Mouse (Mus musculus): ENCODE measurements around the gene Zfp385b. TPM values are rescaled to one million over a fixed set of nuclear protein-coding genes. Genes with fewer than 3 reads are reported as not detected.
A peak's percentile ranks its signal among the peaks of the same experiment; 100 is the strongest.

The Zfp385b gene
- polyA plus RNA-seq (2012; ENCODE audit: insufficient read depth, insufficient read length, missing spikeins) = not detected in 2 replicates

DNA sequence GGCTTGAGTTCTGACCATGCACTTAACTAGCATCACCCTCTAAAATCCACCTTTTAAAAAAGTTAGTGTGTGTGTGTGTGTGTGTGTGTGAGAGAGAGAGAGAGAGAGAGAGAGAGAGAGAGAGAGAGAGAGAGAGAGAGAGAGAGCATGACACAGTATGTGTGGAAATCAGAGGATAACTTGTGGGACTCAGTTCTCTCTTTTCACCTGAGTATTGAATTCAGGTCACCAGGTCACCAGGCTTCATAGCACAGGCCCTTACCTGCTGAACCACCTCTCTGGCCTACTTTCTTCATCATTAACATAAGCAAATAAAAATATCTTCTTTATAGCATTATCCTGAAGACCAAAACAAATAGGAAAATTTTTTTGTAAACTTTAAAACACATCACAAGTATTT, at the start of gene Zfp385b:
Zfp385b (minus strand) TSS at position 101 of the 400 bp plus-strand sequence.
- no peak within 1 kb of the TSS for H3K4me3 ChIP-seq (ENCODE audit: insufficient read depth, low read depth, low read length)

DNA sequence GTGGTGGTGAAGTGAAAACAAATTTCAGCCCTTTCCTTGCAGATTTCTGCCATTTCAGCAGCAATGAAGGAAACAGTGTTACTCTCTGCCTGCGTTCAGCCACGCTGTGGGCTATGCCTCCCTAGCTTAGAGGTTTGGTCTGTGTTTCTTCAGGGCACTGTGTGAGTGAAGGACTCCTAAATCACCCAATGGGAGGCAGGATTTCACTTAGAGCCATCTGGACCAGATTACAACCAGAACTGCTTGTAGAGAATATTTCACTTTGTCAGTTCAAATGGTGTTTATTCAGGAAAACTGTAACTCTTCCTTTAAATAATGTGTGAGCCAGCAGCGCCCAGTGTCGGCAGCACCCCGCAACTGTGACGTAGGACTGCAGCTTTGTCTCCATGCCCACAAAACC, 44.5 kb upstream of the Zfp385b start:
- peak overlapping the region; percentile 34; the same call in 1 of the 2 replicates for H3K4me3 ChIP-seq (ENCODE audit: insufficient read depth, low read depth, low read length)
- no peaks in the 10 kb centered on the region for H3K4me1 ChIP-seq (ENCODE audit: control insufficient read depth, insufficient read depth, insufficient read length, low read length)
- no peak overlapping the region for H3K27ac ChIP-seq (replicated peaks; ENCODE audit: low read depth, low read length)

More for the DNA sequence above, at the start of gene Zfp385b:
- Histone ChIP-seq H3K27ac (replicated peaks; ENCODE audit: low read depth, low read length) (no peak within 1 kb of the TSS), H3K4me1 (ENCODE audit: control insufficient read depth, insufficient read depth, insufficient read length, low read length) (peaks cover 6% of the 10 kb centered on the region; the same call in 1 of the 2 replicates)

DNA sequence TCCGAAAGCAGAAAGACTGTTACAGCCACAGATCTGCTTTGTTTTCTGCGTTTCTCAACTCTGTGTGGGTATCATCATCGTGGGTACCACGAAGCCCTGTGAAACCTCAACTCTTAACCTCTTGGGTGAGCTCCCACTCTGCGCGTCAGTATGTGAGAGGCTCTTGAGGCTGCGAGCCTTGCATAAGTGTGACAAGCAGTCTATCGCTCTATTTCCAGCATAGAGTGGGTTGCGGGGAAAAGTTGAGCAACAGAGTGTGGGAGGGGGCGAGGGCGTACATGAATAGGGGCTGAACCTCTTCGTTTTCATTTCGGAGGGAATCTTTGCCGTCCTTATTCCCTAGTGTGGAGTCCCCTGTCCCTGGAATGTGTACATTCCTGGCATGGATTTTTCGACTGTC, 44.1 kb upstream of the Zfp385b start:
- Histone ChIP-seq H3K4me3 (ENCODE audit: insufficient read depth, low read depth, low read length) (peak overlapping the region; percentile 34; the same call in 1 of the 2 replicates), H3K4me1 (ENCODE audit: control insufficient read depth, insufficient read depth, insufficient read length, low read length) (no peaks in the 10 kb centered on the region), H3K27ac (replicated peaks; ENCODE audit: low read depth, low read length) (no peak overlapping the region)

DNA sequence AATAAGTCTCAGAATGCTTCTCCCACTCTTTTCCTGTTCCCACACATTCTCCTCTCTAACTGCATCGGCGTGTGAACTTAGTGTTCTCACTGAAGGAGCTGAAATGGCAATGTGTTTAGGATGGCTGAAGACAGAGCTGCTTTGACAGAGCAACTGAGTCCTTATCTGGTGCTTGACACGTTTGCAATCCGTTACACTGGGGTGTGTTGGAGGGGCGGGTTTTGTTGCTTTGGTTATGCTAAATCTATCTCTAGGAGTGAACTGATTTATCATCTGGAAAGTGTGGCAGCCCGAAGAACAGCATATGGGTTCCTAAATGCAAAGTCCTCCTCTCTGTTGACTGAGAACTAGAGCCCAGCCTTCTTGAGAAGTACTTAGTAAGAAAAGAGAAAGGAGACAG, 22.0 kb upstream of the Zfp385b start:
- no peak overlapping the region for H3K4me3 ChIP-seq (ENCODE audit: insufficient read depth, low read depth, low read length)
- H3K27ac ChIP-seq (replicated peaks; ENCODE audit: low read depth, low read length) = no peak overlapping the region
- no peaks in the 10 kb centered on the region for H3K4me1 ChIP-seq (ENCODE audit: control insufficient read depth, insufficient read depth, insufficient read length, low read length)

DNA sequence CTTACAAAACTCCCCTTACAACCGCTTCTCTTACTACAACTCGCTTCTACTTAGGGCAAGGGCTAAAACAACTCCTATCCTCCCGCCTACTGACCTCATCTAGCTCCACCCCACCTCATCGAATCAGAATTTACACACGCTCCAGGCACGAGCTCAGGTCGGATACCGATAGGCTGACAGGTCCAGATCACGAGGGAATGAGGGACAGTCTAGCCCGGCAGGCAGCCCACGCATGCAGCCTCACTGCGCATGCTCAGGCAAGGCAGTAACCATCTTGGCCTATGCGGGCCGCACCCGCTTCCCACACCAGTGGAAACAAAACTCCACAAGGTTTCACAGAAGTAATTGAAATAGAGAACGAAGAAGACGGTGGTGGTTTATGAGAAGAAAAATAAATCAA, 20.1 kb upstream of the Zfp385b start:
- no peak overlapping the region for H3K27ac ChIP-seq (replicated peaks; ENCODE audit: low read depth, low read length)
- no peak overlapping the region for H3K4me3 ChIP-seq (ENCODE audit: insufficient read depth, low read depth, low read length)
- no peaks in the 10 kb centered on the region for H3K4me1 ChIP-seq (ENCODE audit: control insufficient read depth, insufficient read depth, insufficient read length, low read length)

DNA sequence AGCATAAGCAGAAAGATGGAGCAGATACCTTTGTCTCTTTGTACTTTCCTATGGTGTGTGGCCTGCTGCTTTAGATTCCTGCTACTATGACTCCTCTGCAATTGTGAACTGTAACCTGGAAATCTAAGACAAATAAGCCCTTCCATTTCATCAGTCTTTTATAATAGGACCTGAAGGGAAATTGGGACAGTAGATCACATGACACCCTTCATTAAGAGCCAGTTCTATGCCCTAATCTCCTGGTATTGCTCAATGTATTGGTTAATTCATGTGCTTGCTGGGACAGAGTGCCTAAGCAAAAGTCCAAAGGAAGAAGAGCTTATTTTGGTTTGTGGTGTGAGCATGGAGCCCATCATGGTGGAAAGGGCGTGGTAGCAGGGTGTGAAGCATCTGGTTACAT, 19.2 kb upstream of the Zfp385b start:
- Histone ChIP-seq H3K4me3 (ENCODE audit: insufficient read depth, low read depth, low read length) (no peak overlapping the region), H3K27ac (replicated peaks; ENCODE audit: low read depth, low read length) (no peak overlapping the region), H3K4me1 (ENCODE audit: control insufficient read depth, insufficient read depth, insufficient read length, low read length) (no peaks in the 10 kb centered on the region)

DNA sequence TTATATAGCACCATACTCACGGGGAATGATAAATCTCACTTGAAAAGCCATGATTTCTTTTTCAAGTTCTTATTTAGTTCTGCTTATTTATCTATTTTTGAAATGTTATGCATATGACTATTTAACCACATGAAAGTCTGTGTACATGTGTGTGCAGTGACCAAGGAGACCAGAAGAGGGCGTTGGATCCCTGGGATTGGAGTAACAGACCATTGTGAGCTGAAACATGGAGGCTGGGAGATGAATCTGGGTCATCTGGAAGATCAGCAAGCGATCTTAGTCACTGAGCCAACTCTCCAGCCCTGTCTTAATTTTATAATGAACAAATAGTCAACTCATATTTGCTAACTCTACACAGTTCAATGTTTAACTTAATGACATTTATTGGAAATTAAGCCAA, 16.3 kb upstream of the Zfp385b start:
- Histone ChIP-seq H3K4me1 (ENCODE audit: control insufficient read depth, insufficient read depth, insufficient read length, low read length) (no peaks in the 10 kb centered on the region), H3K4me3 (ENCODE audit: insufficient read depth, low read depth, low read length) (no peak overlapping the region), H3K27ac (replicated peaks; ENCODE audit: low read depth, low read length) (no peak overlapping the region)

DNA sequence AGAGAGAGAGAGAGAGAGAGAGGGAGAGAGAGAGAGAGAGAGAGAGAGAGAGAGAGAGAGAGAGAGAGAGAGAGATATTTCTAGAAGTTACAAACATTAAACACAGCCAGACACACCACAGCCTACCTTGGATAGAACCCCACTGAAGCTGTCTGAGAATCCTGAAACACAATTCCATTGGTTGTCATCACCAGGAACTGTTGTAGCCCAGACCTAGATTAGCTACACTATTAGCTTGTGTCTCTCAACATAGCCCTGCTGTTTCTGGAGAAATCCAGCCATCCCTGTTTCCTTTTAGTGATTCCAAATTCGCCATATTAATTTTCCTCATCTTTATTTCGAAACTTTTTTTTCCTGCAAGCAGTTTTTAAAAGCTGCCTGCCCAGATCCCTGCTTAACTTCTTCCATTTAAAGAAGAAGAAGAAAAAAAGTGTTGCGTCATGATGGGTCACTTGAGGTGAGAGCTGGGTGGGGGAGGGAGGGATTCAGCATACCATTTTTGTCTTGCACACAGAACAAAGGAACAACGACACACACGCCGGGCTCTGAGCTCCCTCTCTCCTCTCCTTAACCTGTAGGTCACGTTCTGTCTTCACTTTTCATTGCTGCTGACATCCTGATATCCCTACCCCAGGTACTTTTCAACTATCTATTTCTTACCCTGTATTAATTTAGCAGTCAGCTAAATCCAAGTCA, 6.8 kb upstream of the Zfp385b start:
- H3K27ac ChIP-seq (replicated peaks; ENCODE audit: low read depth, low read length) = no peak overlapping the region
- no peak overlapping the region for H3K4me3 ChIP-seq (ENCODE audit: insufficient read depth, low read depth, low read length)
- H3K4me1 ChIP-seq (ENCODE audit: control insufficient read depth, insufficient read depth, insufficient read length, low read length) = no peaks in the 10 kb centered on the region

DNA sequence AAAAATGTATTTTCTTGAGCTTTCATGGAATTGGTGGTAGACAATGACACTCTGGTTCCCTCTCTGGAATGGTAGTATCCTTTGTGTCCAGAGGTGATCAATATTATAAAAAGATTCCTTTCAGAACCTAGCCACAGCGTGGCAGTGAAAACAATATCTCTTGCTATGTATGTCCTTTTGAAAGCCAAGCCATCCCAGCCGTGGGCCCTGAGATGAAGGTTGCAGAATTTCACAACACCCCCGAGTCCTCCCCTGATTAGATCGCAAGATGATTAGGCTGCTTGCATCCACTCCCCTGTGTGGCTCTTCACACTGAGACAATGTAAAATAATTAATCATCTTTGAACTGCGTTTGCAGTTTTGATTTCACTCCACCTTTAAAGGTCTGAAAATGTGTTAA, 3.6 kb upstream of the Zfp385b start:
- H3K27ac ChIP-seq (replicated peaks; ENCODE audit: low read depth, low read length) = no peak overlapping the region
- no peak overlapping the region for H3K4me3 ChIP-seq (ENCODE audit: insufficient read depth, low read depth, low read length)
- H3K4me1 ChIP-seq (ENCODE audit: control insufficient read depth, insufficient read depth, insufficient read length, low read length) = no peaks in the 10 kb centered on the region

DNA sequence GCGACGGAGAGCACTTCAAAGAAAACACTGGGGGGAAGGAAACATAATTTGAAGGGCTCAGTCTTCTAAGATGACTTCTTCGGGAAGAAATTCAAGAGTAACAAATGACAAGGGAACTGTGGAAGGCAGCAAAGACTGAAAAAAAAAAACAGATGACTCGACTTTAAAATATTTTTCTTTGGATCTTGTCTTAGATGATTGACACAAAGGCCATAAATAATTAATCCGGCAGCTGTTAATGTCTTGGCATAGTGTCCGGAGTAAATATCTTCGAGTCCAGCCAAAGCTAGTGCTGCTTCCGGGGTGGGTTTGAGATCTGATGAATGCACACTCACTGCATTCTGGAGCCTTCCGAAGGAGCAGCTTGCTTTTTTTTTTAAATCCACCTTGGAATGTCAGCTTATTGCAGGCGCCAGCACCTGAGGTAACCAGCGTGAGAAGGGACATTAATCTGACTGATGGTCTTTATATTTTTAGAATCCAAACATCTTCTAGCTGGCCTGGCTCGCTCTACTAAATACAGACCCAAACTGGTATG, 2.0 kb downstream of the Zfp385b start:
- H3K27ac ChIP-seq (replicated peaks; ENCODE audit: low read depth, low read length) = no peak overlapping the region
- H3K4me1 ChIP-seq (ENCODE audit: control insufficient read depth, insufficient read depth, insufficient read length, low read length) = peaks cover 6% of the 10 kb centered on the region; the same call in 1 of the 2 replicates
- H3K4me3 ChIP-seq (ENCODE audit: insufficient read depth, low read depth, low read length) = peak overlapping the region; percentile 45

DNA sequence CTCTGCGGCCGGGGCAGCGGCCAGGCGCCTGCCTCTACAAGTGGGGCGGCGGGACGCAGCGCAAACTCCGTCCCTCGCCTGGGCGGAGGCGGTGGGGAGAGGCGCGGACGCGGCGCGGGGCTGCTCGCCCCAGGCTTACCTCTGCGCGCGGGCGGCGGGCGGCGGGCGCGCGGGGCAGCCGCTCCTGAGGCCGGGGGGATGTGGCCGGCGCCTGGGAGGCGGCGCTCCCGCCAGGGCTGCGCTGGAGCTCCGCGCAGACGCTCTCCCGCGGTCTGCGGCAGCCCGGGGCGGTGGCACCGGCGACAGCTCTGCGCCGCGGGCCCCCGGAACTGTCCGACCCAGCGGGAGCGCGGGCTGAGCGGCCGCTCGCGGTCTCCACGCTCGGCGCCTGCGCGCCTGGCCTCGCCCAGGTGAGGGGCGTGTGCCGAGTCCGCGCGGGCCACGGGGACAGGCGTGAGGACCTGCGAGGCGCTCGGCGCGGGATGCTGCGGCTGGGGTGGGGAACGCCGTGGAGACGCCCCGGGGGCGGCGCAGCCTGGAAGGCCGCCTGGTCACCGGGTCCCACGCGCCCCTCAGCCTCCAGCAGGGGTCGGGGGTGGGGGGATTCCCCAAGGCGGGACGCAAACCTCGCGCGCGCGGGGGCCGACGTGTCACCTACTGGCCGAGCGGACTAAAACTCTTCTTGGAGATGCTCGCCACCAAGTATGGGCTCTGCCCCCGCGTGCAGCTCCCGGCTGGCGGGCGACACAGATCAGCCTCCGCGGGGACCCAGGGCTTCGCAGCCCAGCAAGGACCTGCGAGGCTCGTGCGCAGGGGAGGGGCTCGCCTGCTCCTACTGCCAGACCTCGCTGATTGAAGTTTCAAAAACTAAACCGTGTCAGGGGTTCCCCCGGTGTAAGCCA, 2.8 kb downstream of the Zfp385b start:
- Histone ChIP-seq H3K27ac (replicated peaks; ENCODE audit: low read depth, low read length) (no peak overlapping the region), H3K4me3 (ENCODE audit: insufficient read depth, low read depth, low read length) (peak overlapping the region; percentile 45), H3K4me1 (ENCODE audit: control insufficient read depth, insufficient read depth, insufficient read length, low read length) (peaks cover 6% of the 10 kb centered on the region; the same call in 1 of the 2 replicates)

DNA sequence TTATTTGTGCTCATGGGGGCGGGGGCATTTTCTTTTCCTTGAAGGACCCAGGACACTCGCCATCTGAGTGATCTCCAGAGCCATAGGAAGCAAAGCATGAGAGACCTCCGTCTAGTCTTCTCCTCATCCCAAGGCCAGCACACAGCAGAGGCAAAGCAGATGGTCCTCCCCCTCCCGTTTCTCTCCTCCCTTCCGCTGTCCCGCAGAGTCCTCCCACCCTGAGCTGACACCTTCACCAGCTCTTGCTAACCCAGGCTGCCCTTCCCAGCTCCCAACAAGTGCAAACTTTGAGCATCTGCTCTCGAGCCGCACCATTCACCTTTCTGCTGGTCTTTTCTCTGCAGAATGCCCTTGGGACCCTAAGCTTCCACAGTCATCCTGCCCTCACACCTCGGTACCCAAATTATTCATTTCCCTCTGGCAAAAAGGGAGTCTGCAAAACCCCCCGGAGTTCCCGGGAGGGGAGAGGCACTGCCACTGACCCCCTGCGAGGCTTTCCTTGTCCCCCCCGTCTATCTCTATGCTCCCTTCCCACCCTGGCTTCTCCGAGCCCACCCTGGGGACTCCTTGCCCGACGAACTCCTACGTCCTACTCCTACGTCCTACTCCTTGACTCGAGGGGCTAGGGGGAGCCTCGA, 3.5 kb downstream of the Zfp385b start:
- Histone ChIP-seq H3K4me3 (ENCODE audit: insufficient read depth, low read depth, low read length) (peak overlapping the region; percentile 45), H3K27ac (replicated peaks; ENCODE audit: low read depth, low read length) (no peak overlapping the region)

DNA sequence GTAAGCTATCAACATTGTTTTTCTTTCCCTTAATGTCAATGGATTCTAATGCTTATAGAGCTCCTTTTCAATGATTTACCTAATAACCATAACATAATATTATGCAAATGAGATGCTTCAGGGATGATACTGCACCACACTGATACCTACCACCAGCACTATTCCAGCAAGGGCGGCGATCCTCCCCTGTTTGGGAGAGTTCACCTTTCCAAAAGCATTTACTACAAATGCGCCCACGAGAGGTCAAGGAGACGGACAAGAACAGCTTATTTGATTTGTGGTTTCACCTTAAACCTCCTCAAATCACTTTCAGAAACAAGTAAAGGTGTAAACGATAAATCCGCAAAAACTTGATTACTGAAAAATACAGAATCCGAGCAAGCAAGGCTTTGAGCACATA, 4.5 kb downstream of the Zfp385b start:
- Histone ChIP-seq H3K27ac (replicated peaks; ENCODE audit: low read depth, low read length) (no peak overlapping the region), H3K4me1 (ENCODE audit: control insufficient read depth, insufficient read depth, insufficient read length, low read length) (peaks cover 6% of the 10 kb centered on the region; the same call in 1 of the 2 replicates), H3K4me3 (ENCODE audit: insufficient read depth, low read depth, low read length) (no peak overlapping the region)

More for the DNA sequence above, 3.5 kb downstream of the Zfp385b start:
- peaks cover 6% of the 10 kb centered on the region; the same call in 1 of the 2 replicates for H3K4me1 ChIP-seq (ENCODE audit: control insufficient read depth, insufficient read depth, insufficient read length, low read length)

DNA sequence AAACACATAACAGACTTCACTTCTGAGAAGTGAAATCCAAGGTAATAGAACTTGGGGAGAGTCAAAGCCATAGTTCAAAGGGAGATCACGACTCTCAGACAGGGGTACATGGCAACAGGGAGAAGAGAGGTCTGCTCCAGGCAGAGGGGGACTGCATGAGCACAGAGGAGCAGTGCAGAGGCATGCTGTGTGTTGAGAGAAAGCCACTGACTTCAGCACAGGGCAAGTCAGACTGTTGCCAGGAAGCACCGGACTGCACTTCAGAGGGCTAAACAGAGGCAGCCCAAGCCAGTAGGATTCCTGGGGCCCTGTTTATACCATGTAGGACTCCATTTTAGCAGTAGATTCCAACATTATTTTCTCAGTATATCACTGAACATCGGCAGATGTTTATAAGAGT, 6.4 kb downstream of the Zfp385b start:
- no peak overlapping the region for H3K27ac ChIP-seq (replicated peaks; ENCODE audit: low read depth, low read length)
- H3K4me3 ChIP-seq (ENCODE audit: insufficient read depth, low read depth, low read length) = no peak overlapping the region
- peaks cover 6% of the 10 kb centered on the region; the same call in 1 of the 2 replicates for H3K4me1 ChIP-seq (ENCODE audit: control insufficient read depth, insufficient read depth, insufficient read length, low read length)

DNA sequence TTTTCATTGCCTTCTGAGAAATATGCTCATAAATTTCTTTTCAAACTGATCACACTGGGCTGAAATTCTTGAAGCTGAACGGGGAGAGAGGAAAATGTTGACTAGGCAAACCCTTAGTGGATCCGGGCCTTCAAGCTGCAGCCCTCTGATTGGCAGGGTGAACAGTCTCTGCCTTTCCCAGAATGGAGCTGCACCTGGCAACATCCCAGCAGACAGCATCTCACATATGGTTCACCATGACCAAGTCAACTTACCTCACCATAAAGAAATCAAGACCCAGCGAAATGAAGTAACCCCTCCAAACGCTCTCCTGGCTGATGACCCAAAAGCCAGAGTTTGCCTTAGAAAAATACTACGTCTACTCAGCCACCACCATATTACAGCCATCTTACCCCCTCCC, 8.7 kb downstream of the Zfp385b start:
- Histone ChIP-seq H3K27ac (replicated peaks; ENCODE audit: low read depth, low read length) (no peak overlapping the region), H3K4me1 (ENCODE audit: control insufficient read depth, insufficient read depth, insufficient read length, low read length) (no peaks in the 10 kb centered on the region), H3K4me3 (ENCODE audit: insufficient read depth, low read depth, low read length) (no peak overlapping the region)
